Mouse (Mus musculus) forebrain, embryonic 14.5 days (tissue): ENCODE data around the gene Rras2. TPM values are rescaled to one million over a fixed set of nuclear protein-coding genes. Genes with fewer than 3 reads are reported as not detected.

Experiments used
- ATAC-seq: fragments of 200-750 bp; cut with Nextera tagmentation; 2 replicates; pipeline ENCODE4 v1.8.0; 2017; ENCODE audit warnings: mild to moderate bottlenecking, moderate library complexity
- DNase-seq: peaks from one replicate; pipeline ENCODE4 v3.0.0-alpha.2; 2015; ENCODE audit warnings: low spot score
- H3K27ac ChIP-seq: fragments of 300-500 bp; sonication (generic); 2 replicates; pipeline ENCODE4 v1.5.1; 2014; ENCODE audit warnings: low read depth, mild to moderate bottlenecking, control low read depth, low read length, moderate library complexity
- H3K27me3 ChIP-seq: fragments of 300-500 bp; sonication (generic); replicated peaks from 2 replicates; pipeline ENCODE4 v1.6.1; 2014; ENCODE audit warnings: low read length, control low read depth, mixed read lengths; ENCODE audit not compliant: control insufficient read depth, insufficient read depth
- H3K36me3 ChIP-seq: fragments of 300-500 bp; sonication (generic); 2 replicates; pipeline ENCODE4 v1.6.1; 2014; ENCODE audit warnings: low read length, control low read depth; ENCODE audit not compliant: control insufficient read depth, insufficient read depth
- H3K4me1 ChIP-seq: fragments of 300-500 bp; sonication (generic); 2 replicates; pipeline ENCODE4 v1.6.1; 2014; ENCODE audit warnings: antibody characterized with exemption, low read length, control low read depth; ENCODE audit not compliant: control insufficient read depth, insufficient read depth
- H3K4me2 ChIP-seq: fragments of 300-500 bp; sonication (generic); 2 replicates; pipeline ENCODE4 v1.6.1; 2014; ENCODE audit warnings: mild to moderate bottlenecking, control low read depth, low read length
- H3K4me3 ChIP-seq: fragments of 300-500 bp; sonication (generic); 2 replicates; pipeline ENCODE4 v1.5.1; 2014; ENCODE audit warnings: low read depth, low read length, control low read depth
- H3K9ac ChIP-seq: fragments of 300-500 bp; sonication (generic); 2 replicates; pipeline ENCODE4 v1.6.1; 2014; ENCODE audit warnings: mild to moderate bottlenecking, low read length, control low read depth, moderate library complexity
- H3K9me3 ChIP-seq: fragments of 300-500 bp; sonication (generic); replicated peaks from 2 replicates; pipeline ENCODE4 v1.6.1; 2016; ENCODE audit warnings: low read length, control low read depth, mixed read lengths; ENCODE audit not compliant: control insufficient read depth
- WGBS: fragments of 180-500 bp; shearing (Covaris S2); extraction: QIAGEN DNeasy Blood & Tissue Kit; methylation state at CpG from one replicate; pipeline ENCODE4 v1.1.7; 2014; 5-methylcytosine and 5-hydroxymethylcytosine counted together
- polyA plus RNA-seq: library from polyadenylated mRNA; unstranded; fragments of >200 nt; fragmentation: Nextera tagmentation; extraction: Ambion mirVana; gene quantifications from 2 replicates; pipeline ENCODE4 v1.2.1, GENCODE M21; 2014

Rras2 gene
- polyA plus RNA-seq, 1 experiment from 2014 or later = 27.1 TPM

- H3K27me3 ChIP-seq = no peaks in the 10 kb centered on the region
- no peak for ATAC-seq
These were observed 11.7 kb upstream of the Rras2 start for GRCm38 (mm10) chr7:114129281-114129680.

GRCm38 (mm10) chr7:114118180-114118579 is 599 bp upstream of the Rras2 start:
- DNase-seq (no peak), ATAC-seq (no peak)
- Histone ChIP-seq H3K27ac (no peak overlapping the region), H3K4me3 (peak overlapping the region; percentile 79; the same call in 1 of the 2 replicates), H3K4me1 (peaks cover 7% of the 10 kb centered on the region; the same call in 1 of the 2 replicates), H3K9ac (peak overlapping the region; percentile 78; the same call in 1 of the 2 replicates), H3K36me3 (no peaks in the 10 kb centered on the region), H3K4me2 (peak overlapping the region; percentile 77), H3K9me3 (no peaks in the 10 kb centered on the region), H3K27me3 (no peaks in the 10 kb centered on the region)
- 38% methylated on average over 7 of the region's 7 CpGs for WGBS

More at GRCm38 (mm10) chr7:114129281-114129680, 11.7 kb upstream of the Rras2 start:
- H3K27ac ChIP-seq = no peak overlapping the region
- no peaks in the 10 kb centered on the region for H3K4me1 ChIP-seq
- H3K9ac ChIP-seq = no peak overlapping the region
- no peak overlapping the region for H3K4me2 ChIP-seq
- H3K9me3 ChIP-seq = no peaks in the 10 kb centered on the region
- no peak for DNase-seq
- H3K36me3 ChIP-seq = no peaks in the 10 kb centered on the region
- WGBS = 67% methylated on average over 2 of the region's 2 CpGs
- H3K4me3 ChIP-seq = no peak overlapping the region

GRCm38 (mm10) chr7:114116711-114117351 is 750 bp downstream of the Rras2 start:
- Histone ChIP-seq H3K4me1 (peaks cover 7% of the 10 kb centered on the region; the same call in 1 of the 2 replicates), H3K4me3 (peak overlapping the region; percentile 79), H3K36me3 (no peaks in the 10 kb centered on the region), H3K9me3 (no peaks in the 10 kb centered on the region), H3K27me3 (no peaks in the 10 kb centered on the region), H3K27ac (peak overlapping the region; percentile 88), H3K4me2 (peak overlapping the region; percentile 77), H3K9ac (peak overlapping the region; percentile 78)
- ATAC-seq = peak; percentile 64
- DNase-seq = peak; percentile 54
- WGBS = under 1% methylated on average over 51 of the region's 74 CpGs

- WGBS = 26% methylated on average over 9 of the region's 9 CpGs
- no peak overlapping the region for H3K27ac ChIP-seq
- no peaks in the 10 kb centered on the region for H3K36me3 ChIP-seq
- H3K4me3 ChIP-seq = peak overlapping the region; percentile 79
- ATAC-seq (no peak), DNase-seq (peak; percentile 24)
- H3K9me3 ChIP-seq = no peaks in the 10 kb centered on the region
- H3K4me2 ChIP-seq = peak overlapping the region; percentile 77
- peaks cover 7% of the 10 kb centered on the region; the same call in 1 of the 2 replicates for H3K4me1 ChIP-seq
- H3K9ac ChIP-seq = peak overlapping the region; percentile 78; the same call in 1 of the 2 replicates
- no peaks in the 10 kb centered on the region for H3K27me3 ChIP-seq
These were observed 1.6 kb downstream of the Rras2 start for GRCm38 (mm10) chr7:114115961-114116360.

GRCm38 (mm10) chr7:114114976-114115375 is 2.6 kb downstream of the Rras2 start:
- Histone ChIP-seq H3K4me2 (no peak overlapping the region), H3K36me3 (no peaks in the 10 kb centered on the region), H3K27me3 (no peaks in the 10 kb centered on the region), H3K9ac (no peak overlapping the region), H3K4me1 (peaks cover 7% of the 10 kb centered on the region; the same call in 1 of the 2 replicates), H3K27ac (no peak overlapping the region), H3K4me3 (no peak overlapping the region), H3K9me3 (no peaks in the 10 kb centered on the region)
- 89% methylated on average over 3 of the region's 3 CpGs for WGBS
- ATAC-seq = no peak
- no peak for DNase-seq

GRCm38 (mm10) chr7:114114284-114114683 is 3.3 kb downstream of the Rras2 start:
- no peak overlapping the region for H3K9ac ChIP-seq
- H3K4me3 ChIP-seq = no peak overlapping the region
- 94% methylated on average over 2 of the region's 2 CpGs for WGBS
- no peak overlapping the region for H3K27ac ChIP-seq
- ATAC-seq (no peak), DNase-seq (no peak)
- no peaks in the 10 kb centered on the region for H3K36me3 ChIP-seq
- H3K4me2 ChIP-seq = no peak overlapping the region
- no peaks in the 10 kb centered on the region for H3K27me3 ChIP-seq
- H3K4me1 ChIP-seq = peaks cover 7% of the 10 kb centered on the region; the same call in 1 of the 2 replicates
- no peaks in the 10 kb centered on the region for H3K9me3 ChIP-seq

GRCm38 (mm10) chr7:114110500-114110899 is 7.1 kb downstream of the Rras2 start:
- WGBS = 92% methylated on average over 2 of the region's 2 CpGs
- H3K27me3 ChIP-seq = no peaks in the 10 kb centered on the region
- H3K27ac ChIP-seq = no peak overlapping the region
- DNase-seq (no peak), ATAC-seq (no peak)
- H3K36me3 ChIP-seq = no peaks in the 10 kb centered on the region
- H3K4me3 ChIP-seq = no peak overlapping the region
- no peaks in the 10 kb centered on the region for H3K4me1 ChIP-seq
- H3K9me3 ChIP-seq = no peaks in the 10 kb centered on the region
- H3K4me2 ChIP-seq = no peak overlapping the region
- H3K9ac ChIP-seq = no peak overlapping the region

GRCm38 (mm10) chr7:114105886-114106285 is 11.7 kb downstream of the Rras2 start:
- Histone ChIP-seq H3K36me3 (no peaks in the 10 kb centered on the region), H3K27ac (no peak overlapping the region), H3K4me3 (no peak overlapping the region), H3K4me2 (no peak overlapping the region), H3K9me3 (no peaks in the 10 kb centered on the region), H3K27me3 (no peaks in the 10 kb centered on the region), H3K9ac (no peak overlapping the region), H3K4me1 (no peaks in the 10 kb centered on the region)
- WGBS = 88% methylated on average over 8 of the region's 8 CpGs
- DNase-seq (no peak), ATAC-seq (no peak)

- H3K4me2 ChIP-seq = no peak overlapping the region
- no peak overlapping the region for H3K9ac ChIP-seq
- no peaks in the 10 kb centered on the region for H3K9me3 ChIP-seq
- WGBS = 91% methylated on average over 24 of the region's 24 CpGs
- H3K27ac ChIP-seq = no peak overlapping the region
- ATAC-seq (no peak), DNase-seq (no peak)
- no peak overlapping the region for H3K4me3 ChIP-seq
- no peaks in the 10 kb centered on the region for H3K36me3 ChIP-seq
- no peaks in the 10 kb centered on the region for H3K4me1 ChIP-seq
- H3K27me3 ChIP-seq = no peaks in the 10 kb centered on the region
These were observed 13.8 kb downstream of the Rras2 start for GRCm38 (mm10) chr7:114103629-114104347.
